Mouse (Mus musculus) adipocyte (in vitro differentiated cells): ENCODE results near the gene Apba2.

Experiments used
- DNase-seq: peaks from one replicate; pipeline ENCODE4 v3.0.0-alpha.2; 2016; ENCODE audit warnings: low spot score

The Apba2 gene

DNA sequence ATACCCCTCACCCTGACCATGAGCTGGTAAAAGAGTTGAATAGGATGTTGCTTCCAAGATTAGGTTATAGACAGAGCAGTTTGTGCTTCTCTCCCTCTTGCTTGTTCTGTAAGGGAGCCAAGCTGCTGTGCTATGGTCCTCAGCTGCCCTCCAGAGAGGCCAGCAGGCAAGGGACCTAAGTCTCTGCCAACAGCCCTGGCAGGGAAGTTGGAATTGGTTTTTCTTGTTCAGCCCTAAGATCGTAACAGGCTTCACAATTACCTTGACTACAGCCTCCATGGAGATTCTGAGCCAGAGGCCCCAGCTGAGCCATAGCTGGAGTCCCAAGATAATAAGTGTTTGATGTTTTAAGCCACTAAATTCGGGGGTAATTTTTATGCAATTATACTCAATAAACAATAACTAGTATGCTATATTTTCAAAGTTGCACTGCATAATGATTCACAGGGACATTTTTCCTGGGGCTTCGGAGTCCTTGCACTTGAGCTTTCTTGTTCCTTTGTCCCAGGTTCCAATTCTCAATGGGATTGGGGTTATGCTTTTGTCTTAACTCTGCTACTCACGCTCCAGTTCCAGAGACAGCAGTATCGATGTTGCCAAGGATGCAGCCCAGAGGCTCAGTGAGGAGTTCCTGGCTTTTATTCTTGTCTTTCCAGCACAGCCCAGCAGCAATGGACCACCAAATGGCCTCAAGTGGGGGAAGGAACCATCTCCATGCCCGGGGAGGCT lies 224.6 kb downstream of the Apba2 start:
- DNase-seq: no peak

DNA sequence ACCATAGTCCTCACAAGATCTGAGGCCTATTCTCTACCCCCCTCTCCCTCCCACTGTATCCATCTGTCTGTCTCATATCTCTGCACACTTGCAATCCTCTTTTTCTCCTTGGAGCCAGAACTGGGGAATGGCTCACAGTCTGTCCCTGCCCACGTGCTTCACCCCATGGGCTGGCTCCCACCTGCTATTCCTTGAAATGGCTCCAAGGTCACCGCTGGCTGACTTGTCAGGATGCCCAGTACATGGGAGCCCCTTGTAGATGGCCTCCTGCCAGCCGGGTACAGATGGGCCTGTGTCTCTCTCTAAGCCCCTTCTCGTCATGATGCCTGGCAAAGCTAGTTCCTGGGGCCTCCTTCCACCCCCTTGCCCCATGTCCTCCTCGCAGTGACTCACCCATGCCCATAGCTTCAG lies 226.7 kb downstream of the Apba2 start:
- DNase-seq: no peak

DNA sequence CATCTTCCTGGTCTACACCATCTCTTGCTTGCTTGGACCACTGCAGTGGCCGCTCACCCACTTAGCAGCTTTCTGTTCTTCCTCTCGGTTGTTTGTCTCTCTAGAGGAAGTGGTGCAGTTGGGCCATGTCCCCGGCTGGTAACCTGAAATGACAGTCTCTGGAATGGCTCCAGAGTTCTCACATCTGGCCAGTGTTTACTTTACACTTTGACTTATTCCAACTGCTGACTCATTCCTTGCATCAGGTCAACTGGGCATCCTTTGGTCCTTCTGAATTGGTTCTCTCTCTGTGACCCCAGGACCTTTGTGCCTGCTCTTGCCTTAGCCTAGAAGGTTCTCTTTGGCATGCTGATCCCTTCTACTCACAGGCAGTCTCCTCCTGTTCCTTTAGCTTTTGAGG lies 227.3 kb downstream of the Apba2 start:
- DNase-seq: peak; percentile 5

DNA sequence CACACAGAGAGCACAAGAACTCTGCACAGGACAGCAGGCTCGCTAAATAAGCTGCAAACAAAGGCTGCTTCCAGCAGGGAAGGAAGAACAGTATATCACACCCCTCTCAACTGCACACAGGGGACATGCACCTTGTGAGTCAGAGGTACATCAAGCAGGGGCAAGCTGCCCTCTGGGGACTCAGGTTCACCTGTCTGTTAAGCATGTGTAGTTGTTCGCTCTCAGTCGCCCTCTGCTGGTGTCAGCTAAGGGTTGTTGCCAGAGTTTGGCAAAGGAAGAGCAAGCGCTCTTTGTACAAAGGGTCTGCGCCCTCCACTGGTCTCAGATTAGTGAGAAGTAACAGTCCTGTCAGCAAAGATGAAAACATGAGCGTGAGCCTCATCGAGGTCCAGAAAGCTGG lies 228.3 kb downstream of the Apba2 start:
- DNase-seq: peak; percentile 4

DNA sequence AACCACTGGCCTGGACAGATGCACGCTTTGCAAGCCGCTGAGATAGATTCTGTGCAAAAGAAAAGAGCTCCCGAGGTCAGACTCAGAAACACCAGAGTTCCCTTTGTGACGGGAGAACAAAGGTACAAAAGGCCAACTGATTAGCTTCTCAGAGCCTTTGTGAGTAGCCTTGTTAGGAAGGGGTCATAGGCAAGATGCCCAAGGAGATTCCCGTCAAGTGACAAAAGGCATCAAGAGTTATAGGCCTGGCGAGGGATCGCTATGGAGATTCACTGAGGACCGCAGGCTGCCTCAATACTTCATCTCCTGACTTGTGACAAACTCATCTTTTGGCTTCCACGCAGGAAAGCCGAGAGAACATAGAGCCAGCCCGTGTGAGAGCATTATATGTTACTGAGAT lies 237.6 kb downstream of the Apba2 start:
- DNase-seq: no peak

DNA sequence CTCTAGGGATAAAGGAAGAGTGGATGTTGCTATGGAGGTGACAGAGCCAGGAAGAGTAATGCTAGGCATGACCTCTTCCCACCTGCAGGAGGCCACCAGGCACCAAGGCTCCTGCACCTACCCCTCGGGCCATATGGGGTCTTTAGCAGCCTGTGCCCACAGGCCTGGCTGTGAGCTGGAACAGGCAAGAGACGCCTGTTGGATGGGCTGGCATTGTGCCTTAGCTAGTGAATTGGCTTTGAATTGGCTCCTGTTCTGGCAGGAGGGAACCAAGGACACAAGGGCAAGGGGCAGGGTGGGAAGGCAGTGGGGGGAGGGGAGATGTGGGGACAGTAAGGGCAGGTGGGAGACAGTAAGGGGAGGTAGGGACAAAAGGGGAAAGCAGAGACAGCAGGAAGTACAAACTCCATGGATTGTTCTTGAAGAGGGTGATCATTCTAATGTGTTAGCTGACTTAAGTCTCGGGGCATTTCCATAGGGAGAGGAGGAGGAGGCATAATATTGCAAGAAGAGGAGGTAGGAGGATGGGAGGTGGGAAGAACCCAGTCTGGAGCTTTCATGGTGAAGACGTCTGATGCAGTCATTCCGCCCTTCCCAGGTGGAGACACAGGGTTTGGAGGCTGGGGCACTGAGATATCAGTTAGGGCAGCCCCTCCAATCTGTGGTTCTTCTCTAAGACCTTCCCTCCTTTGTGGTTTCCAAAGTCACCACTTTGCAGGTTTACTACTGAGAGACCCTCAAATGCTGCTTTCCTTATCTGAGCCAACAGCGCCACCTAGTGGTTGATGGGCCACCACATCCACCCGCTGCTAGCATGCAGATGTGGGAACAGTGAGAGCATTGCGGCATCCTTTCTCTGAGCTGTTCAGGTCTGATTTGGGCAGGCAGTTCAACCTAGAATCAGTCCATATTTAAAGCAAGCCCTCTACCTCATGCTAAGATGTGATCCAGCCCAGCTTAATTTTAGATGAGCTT lies 240.1 kb downstream of the Apba2 start:
- DNase-seq: peak; percentile 28

DNA sequence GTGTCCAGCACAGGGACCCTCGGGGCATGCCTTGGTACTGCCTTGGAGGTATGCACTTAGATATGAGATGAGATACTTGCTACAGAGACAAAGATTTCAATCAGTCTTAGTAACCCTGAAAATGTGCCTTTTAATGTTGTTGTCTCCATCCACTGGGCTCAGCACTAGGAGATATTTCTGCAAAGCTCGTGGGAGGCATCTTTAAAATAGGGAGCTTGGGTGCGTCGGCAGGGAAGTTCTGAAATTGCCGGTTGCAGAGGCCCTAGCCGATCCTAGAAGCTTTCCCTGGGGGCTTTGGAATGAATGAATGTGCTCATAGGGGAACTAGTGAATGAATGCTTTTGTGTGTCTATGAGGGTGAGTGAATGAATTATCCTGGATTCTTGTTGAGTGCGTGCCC lies 242.1 kb downstream of the Apba2 start:
- DNase-seq: no peak

GRCm38 (mm10) chr7:64751465-64751864 lies 250.0 kb downstream of the Apba2 start:
- DNase-seq: peak; percentile 38

DNA sequence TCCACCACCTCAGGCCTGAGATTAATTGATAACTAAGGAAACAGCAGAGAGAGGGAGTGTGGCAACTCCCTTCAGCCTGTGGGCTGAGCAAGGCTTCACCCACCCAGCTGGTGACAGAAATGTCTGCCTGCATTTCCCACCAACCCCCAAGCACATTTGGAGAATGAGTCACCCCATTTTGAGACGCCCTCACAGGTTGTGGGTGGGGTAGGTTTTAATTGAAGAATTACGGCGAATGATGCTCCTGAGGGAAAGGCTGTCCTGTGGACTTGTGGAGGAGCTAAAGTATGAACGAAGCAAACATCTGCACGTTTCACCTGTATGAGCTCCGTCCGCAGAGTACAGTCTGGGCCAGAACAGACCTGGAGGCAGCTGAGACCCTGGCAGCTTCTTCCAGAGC lies 250.6 kb downstream of the Apba2 start:
- DNase-seq: no peak

- no peak for DNase-seq
Measured at GRCm38 (mm10) chr7:64753678-64754077, 252.2 kb downstream of the Apba2 start.

DNA sequence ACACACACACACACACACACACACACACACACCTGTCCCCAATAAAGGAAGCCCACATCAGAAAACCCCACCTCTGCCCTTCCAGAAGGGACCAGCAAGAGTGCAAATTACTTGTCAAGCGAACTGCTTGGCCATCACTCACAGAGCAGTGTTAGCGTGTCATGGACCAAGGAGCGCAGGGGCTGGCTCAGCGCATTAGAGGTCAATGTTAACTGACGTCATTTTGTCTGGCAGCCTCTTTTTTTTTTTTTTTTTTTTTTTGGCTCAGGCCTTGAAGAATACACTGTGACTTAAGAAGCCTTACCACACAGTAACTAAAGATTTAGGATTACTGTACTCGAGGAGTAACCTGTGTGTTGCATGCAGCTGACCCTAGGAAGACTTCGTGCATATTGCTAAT lies 252.7 kb downstream of the Apba2 start:
- no peak for DNase-seq

DNA sequence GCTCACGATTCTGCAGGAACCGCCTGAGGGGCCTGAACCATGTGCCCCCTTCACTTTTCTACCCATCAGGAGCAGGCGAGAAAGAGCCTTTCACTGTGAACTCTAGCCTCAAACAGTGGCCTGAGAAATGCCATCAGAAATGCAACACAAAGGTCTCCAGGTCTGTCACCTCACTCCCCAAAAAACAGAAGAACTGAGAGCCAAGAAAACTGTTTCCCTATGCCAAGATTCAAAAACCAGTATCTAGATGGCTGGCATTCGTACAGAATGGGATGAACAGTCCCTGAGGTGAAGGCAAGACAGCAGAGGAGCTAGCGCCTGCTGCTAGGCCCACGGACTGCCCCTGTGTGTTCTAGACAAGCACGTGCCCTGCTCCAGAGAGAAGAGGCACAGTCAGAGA lies 253.6 kb downstream of the Apba2 start:
- DNase-seq: no peak

GRCm38 (mm10) chr7:64765595-64765994 lies 264.1 kb downstream of the Apba2 start:
- no peak for DNase-seq

DNA sequence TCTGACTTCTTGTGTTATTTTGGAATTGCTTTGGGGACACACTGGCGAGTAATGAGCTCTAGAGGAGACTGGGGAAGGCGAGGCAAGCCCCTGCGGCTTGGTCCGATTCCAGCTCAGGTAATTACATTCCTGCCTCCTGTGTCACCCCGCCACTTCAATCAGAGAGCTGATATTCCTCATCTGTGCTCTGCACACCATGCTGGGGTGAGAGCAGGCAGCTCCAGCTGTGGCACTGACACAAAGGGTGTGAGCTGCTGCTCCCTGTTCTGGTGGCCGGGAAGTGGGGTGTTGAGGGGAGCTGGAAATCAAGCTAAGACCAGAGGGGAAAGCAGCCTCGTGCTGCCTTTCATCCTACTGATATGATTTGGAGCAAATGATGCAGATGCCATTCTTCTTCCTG lies 268.3 kb downstream of the Apba2 start:
- DNase-seq: no peak

GRCm38 (mm10) chr7:64770779-64771390 lies 269.4 kb downstream of the Apba2 start:
- DNase-seq: no peak

DNA sequence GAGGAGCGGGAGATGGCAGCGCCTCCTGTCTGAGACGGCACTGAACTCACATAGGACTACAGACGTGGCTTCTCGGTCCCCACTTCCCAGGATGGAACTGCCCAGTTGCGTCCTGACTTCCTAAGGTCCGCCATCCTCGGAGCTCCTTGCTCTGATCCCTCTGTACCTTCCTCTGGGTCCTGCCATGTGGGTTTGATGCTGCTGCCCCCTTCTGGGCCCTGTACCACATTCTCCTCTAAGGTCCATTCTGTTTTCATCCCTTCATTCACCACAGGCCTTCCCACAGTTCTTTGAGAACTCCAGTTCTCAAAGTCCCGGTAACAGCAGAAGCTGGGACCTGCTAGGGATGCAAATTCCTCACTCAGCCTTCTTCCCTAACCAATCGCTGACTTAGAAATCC lies 272.0 kb downstream of the Apba2 start:
- DNase-seq: no peak

GRCm38 (mm10) chr7:64776708-64777489 lies 275.4 kb downstream of the Apba2 start:
- DNase-seq: no peak

GRCm38 (mm10) chr7:64779501-64779900 lies 278.0 kb downstream of the Apba2 start:
- no peak for DNase-seq

GRCm38 (mm10) chr7:64785040-64785439 lies 283.5 kb downstream of the Apba2 start:
- DNase-seq: no peak

DNA sequence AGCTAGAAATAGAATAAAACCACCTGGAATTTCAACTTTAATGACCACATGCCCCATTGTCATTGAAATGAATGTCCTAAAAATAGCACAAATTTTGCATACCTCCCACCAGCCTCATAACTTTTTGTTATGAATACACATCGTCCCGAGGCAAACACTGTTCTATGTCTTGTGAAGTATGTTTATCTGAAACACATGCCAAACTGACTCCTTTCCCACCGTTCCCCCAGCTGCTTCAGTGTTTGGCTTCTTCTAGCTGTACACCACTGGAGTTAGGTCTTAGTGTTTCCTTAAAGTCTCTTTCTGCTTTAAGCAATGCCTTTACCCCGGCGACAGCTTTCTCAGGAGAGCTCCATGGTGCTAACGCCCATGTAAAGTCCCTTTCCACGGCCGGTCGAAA lies 289.6 kb downstream of the Apba2 start:
- DNase-seq: no peak

- DNase-seq: no peak
Measured at GRCm38 (mm10) chr7:64792031-64792430, 290.5 kb downstream of the Apba2 start.

DNA sequence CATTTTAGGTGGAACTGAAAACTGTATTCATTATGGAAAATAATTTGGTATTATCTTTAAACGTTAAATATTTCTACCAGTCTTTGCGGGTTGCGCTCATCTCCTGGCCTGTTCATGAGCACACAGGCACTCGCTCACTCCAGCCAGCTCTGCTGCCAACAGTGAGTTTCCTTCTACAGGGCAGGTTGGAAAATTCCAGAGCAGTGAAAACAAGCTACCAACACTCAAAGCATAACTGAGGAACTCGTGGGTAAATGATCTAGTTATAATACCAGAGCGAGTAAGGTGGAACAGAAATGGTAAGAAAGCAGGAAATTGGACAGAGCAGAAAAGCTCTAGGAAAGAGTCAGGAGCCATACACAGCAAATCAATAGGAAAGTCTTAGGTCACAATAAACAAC lies 294.0 kb downstream of the Apba2 start:
- DNase-seq: no peak
